Mouse (Mus musculus) lung, embryonic 16.5 days (tissue): ENCODE data around the gene Dhrs13. TPM values are rescaled to one million over a fixed set of nuclear protein-coding genes. Genes with fewer than 3 reads are reported as not detected.

Source experiments
- ATAC-seq: fragments of 200-750 bp; cut with Nextera tagmentation; 2 replicates; pipeline ENCODE4 v1.8.0; 2017; ENCODE audit warnings: low read depth, mild to moderate bottlenecking, moderate library complexity
- H3K27ac ChIP-seq: fragments of 300-500 bp; sonication (generic); 2 replicates; pipeline ENCODE4 v1.5.1; 2014; ENCODE audit warnings: mild to moderate bottlenecking, control low read depth, low read length
- H3K27me3 ChIP-seq: fragments of 300-500 bp; sonication (generic); 2 replicates; pipeline ENCODE4 v1.6.1; 2014; ENCODE audit warnings: low read depth, low read length, mixed read lengths; ENCODE audit not compliant: control insufficient read depth, insufficient read depth
- H3K36me3 ChIP-seq: fragments of 300-500 bp; sonication (generic); 2 replicates; pipeline ENCODE4 v1.6.1; 2014; ENCODE audit warnings: low read length; ENCODE audit not compliant: control insufficient read depth, insufficient read depth
- H3K4me1 ChIP-seq: fragments of 300-500 bp; sonication (generic); replicated peaks from 2 replicates; pipeline ENCODE4 v1.6.1; 2014; ENCODE audit warnings: low read length, mixed read lengths; ENCODE audit not compliant: control insufficient read depth, insufficient read depth
- H3K4me2 ChIP-seq: fragments of 300-500 bp; sonication (generic); 2 replicates; pipeline ENCODE4 v1.6.1; 2014; ENCODE audit warnings: low read depth, low read length, control low read depth
- H3K4me3 ChIP-seq: fragments of 300-500 bp; sonication (generic); 2 replicates; pipeline ENCODE4 v1.5.1; 2014; ENCODE audit warnings: mild to moderate bottlenecking, low read length, control low read depth
- H3K9ac ChIP-seq: fragments of 300-500 bp; sonication (generic); 2 replicates; pipeline ENCODE4 v1.6.1; 2014; ENCODE audit warnings: low read length, control low read depth
- H3K9me3 ChIP-seq: fragments of 300-500 bp; sonication (generic); 2 replicates; pipeline ENCODE4 v1.6.1; 2016; ENCODE audit warnings: low read length; ENCODE audit not compliant: control insufficient read depth
- WGBS: fragments of 180-500 bp; shearing (Covaris S2); extraction: QIAGEN DNeasy Blood & Tissue Kit; methylation state at CpG from one replicate; pipeline ENCODE4 v1.1.7; 2014; 5-methylcytosine and 5-hydroxymethylcytosine counted together
- microRNA counts: library from miRNA; unstranded; fragments of <30 nt; microRNA quantifications from one replicate; lab custom pipeline; 2016
- microRNA-seq: library from miRNA; unstranded; fragments of <30 nt; microRNA quantifications from one replicate; pipeline ENCODE4, GENCODE M21; 2016
- polyA plus RNA-seq: library from polyadenylated mRNA; unstranded; fragments of >200 nt; fragmentation: Nextera tagmentation; extraction: Ambion mirVana; gene quantifications from 2 replicates; pipeline ENCODE4 v1.2.1, GENCODE M21; 2015

Dhrs13 gene
- polyA plus RNA-seq, 1 experiment from 2014 or later = 14.5 TPM

DNA sequence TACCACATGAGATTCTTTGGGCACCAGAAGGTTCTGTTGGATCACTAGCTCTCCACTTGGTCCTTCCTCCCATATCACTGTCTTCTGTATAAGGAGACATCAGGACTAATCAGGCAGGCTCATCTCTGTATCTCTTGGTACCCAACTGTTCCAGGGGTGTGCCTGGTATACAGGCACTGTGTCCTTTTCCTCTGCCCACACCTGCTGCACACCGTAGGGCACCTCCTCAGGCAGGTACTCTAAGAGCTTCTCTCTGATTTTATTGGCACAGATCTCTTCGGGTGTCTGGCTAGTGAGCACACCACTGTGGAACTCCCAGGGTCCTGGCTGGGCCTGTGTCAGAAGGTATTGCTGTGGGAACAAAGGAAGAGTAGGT is 42.2 kb downstream of the Dhrs13 start:
- no peak for ATAC-seq
- WGBS = 86% methylated on average over 2 of the region's 2 CpGs
- Histone ChIP-seq H3K27me3 (no peaks in the 10 kb centered on the region), H3K4me3 (no peak overlapping the region), H3K27ac (no peak overlapping the region), H3K36me3 (peaks cover 21% of the 10 kb centered on the region), H3K4me2 (no peak overlapping the region), H3K9me3 (no peaks in the 10 kb centered on the region), H3K4me1 (0 out of 2 replicates have a peak, but pooled peaks cover 4% of the 10 kb centered on the region), H3K9ac (no peak overlapping the region)

DNA sequence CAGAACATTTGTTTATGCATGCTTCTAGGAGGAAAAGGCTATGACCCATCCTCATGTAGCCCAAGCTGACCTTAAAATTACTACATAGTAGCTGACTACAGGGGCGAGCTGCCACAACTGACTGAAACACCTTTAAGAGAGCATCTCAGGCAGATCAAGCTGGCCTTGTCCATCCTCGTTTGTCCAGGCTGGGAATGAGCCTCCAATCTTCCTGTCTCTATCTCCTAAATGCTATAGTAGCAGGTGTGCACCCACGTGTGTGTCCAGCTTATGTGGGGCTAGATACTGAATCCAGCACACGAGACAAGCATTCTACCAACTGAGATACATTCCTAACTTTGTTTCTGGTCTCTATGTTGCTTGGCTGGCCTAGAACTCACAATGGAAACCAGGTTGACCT is 42.6 kb downstream of the Dhrs13 start:
- peaks cover 21% of the 10 kb centered on the region for H3K36me3 ChIP-seq
- H3K4me2 ChIP-seq = no peak overlapping the region
- ATAC-seq = no peak
- no peak overlapping the region for H3K9ac ChIP-seq
- peaks cover 7% of the 10 kb centered on the region for H3K4me1 ChIP-seq
- no peaks in the 10 kb centered on the region for H3K9me3 ChIP-seq
- H3K27me3 ChIP-seq = no peaks in the 10 kb centered on the region
- H3K27ac ChIP-seq = no peak overlapping the region
- 78% methylated on average over 4 of the region's 4 CpGs for WGBS
- no peak overlapping the region for H3K4me3 ChIP-seq

DNA sequence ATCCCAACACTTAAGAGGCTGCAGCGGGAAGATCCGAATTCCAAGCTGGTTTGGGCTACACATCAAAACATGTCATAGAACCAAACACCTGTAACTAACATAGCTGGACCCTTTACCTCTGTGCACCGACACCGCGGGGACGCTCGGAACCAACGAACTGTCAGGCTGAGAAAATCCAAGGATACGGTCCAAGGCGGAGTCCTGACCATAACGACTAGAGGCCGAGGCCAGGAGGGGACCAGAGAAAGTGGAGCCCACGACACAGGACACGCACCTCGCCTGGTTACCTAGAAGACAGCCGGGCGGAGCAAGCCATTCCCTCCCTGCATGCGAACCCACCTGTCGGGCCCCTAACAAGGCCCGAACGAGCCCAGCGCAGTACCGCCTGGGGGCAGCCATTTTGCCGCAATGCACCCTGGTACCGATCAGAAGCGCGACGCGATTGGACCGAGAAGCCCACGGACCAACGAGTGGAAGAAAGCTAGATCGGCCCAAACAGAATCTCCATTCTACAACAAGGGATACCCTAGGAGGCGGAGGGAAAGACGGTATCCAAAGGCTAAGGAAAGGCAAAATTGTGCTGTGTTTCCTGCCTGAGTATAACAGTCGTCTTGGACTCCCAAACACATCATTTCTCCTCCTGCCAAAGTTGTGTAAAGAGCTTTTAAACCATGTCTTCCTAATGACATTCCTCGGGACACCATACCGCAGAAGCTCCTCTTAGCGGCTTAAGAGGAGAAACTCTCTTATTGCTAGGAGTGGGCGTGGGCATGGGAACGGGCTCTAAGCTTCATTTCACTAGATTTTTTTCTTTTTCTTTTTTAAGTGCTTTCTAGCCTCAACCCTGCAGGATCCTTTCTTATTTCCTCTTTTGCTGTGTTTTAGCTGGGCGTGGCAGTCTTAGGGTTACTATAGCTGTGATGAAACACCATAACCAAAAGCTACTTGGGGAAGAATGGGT is 48.2 kb downstream of the Dhrs13 start, which contains the start of gene Eral1:
Gene Eral1 (minus strand): TSS at position 423 of the 961 bp plus-strand sequence.
- Histone ChIP-seq H3K4me3 (peak within 1 kb of the TSS; percentile 90), H3K4me1 (peaks cover 13% of the 10 kb centered on the region), H3K36me3 (peaks cover 5% of the 10 kb centered on the region; the same call in 1 of the 2 replicates), H3K4me2 (peak within 1 kb of the TSS; percentile 75), H3K9ac (peak within 1 kb of the TSS; percentile 85), H3K9me3 (no peaks in the 10 kb centered on the region), H3K27me3 (no peaks in the 10 kb centered on the region), H3K27ac (peak within 1 kb of the TSS; percentile 51)
- WGBS = under 1% methylated on average over 42 of the region's 42 CpGs
- ATAC-seq = peak; percentile 97

- Histone ChIP-seq H3K4me2 (no peak overlapping the region), H3K27ac (no peak overlapping the region), H3K4me3 (no peak overlapping the region), H3K36me3 (no peaks in the 10 kb centered on the region), H3K4me1 (peaks cover 13% of the 10 kb centered on the region), H3K27me3 (no peaks in the 10 kb centered on the region), H3K9me3 (no peaks in the 10 kb centered on the region), H3K9ac (no peak overlapping the region)
- WGBS = 36% methylated on average over 1 of the region's 1 CpGs
- no peak for ATAC-seq
Observed at GRCm38 (mm10) chr11:78083595-78083994, 51.5 kb downstream of the Dhrs13 start.

DNA sequence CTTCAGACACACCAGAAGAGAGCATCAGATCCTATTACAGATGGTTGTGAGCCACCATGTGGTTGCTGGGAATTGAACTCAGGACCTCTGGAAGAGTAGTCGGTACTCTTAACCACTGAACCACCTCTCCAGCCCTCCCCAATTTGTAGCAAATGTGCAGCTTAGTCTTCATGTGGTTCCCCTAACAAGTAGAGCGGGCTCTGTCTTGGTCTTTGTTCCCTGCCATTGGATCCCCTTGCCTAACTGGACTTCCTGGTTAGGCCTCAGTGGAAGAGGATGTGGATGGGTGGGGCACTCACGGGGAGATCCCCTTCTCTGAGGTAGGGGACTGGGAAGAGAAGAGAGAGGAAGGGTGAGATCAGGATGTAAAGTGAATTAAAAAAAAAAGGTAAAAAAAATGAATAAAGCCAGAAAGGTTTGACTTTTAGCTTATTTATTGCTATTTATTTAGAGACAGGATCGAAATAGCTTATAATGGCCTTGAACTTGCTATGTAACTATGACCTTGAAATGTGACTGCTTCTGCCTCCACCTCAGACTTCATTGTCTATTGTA is 54.9 kb downstream of the Dhrs13 start:
- Histone ChIP-seq H3K4me2 (no peak overlapping the region), H3K27me3 (no peaks in the 10 kb centered on the region), H3K27ac (no peak overlapping the region), H3K4me3 (no peak overlapping the region), H3K36me3 (no peaks in the 10 kb centered on the region), H3K4me1 (no peaks in the 10 kb centered on the region), H3K9ac (no peak overlapping the region), H3K9me3 (no peaks in the 10 kb centered on the region)
- ATAC-seq = no peak
- 64% methylated on average over 4 of the region's 4 CpGs for WGBS

MicroRNAs encoded within 50 kb of the gene (microRNA counts, 519-probe panel; counts per million panel counts)
- microRNA mmu-miR-144 (lab: Ali Mortazavi, UCI) (4,625 counts per million, percentile 92 among the panel's probes with 10 or more counts), microRNA mmu-miR-451 (lab: Ali Mortazavi, UCI) (4,279 counts per million, percentile 86 among the panel's probes with 10 or more counts)

Small RNA genes lying within 50 kb of the gene (microRNA-seq; reads per million reads assigned to microRNA genes)
- 351 reads per million, percentile 64 among the genes with 10 or more reads in this experiment for gene Mir144
- not detected for gene Mir451a
- gene Mir451b = not detected

Other genes starting within 250 kb of the Dhrs13 start
- 1.8 and 2.5 TPM in 2 replicates for gene Gm10277, start 244.5 kb upstream of the Dhrs13 start, polyA plus RNA-seq
- gene Pipox, start 138.2 kb upstream of the Dhrs13 start, polyA plus RNA-seq = 1.1 and 1.7 TPM in 2 replicates
- 0.34 and 0.69 TPM in 2 replicates for gene Sez6, start 101.5 kb upstream of the Dhrs13 start, polyA plus RNA-seq
- 13.8 and 13.9 TPM in 2 replicates for gene Phf12, start 49.5 kb upstream of the Dhrs13 start, polyA plus RNA-seq
- gene Flot2, start 5.7 kb downstream of the Dhrs13 start, polyA plus RNA-seq = 67.6 and 70.0 TPM in 2 replicates
- gene Eral1, start 48.1 kb downstream of the Dhrs13 start, polyA plus RNA-seq = 35.0 and 35.1 TPM in 2 replicates
- gene Fam222b, start 62.4 kb downstream of the Dhrs13 start, polyA plus RNA-seq = 13.6 and 17.1 TPM in 2 replicates
- gene Traf4, start 133.3 kb downstream of the Dhrs13 start, polyA plus RNA-seq = 84.2 and 96.3 TPM in 2 replicates
- gene Nek8, start 144.4 kb downstream of the Dhrs13 start, polyA plus RNA-seq = 20.6 and 22.3 TPM in 2 replicates
- gene Tlcd1, start 144.4 kb downstream of the Dhrs13 start, polyA plus RNA-seq = 24.4 and 25.9 TPM in 2 replicates
- gene Rpl23a, start 151.3 kb downstream of the Dhrs13 start, polyA plus RNA-seq = 1,346 and 1,426 TPM in 2 replicates
- gene Rab34, start 156.2 kb downstream of the Dhrs13 start, polyA plus RNA-seq = 117 and 129 TPM in 2 replicates
- 5.3 and 6.8 TPM in 2 replicates for gene Proca1, start 161.1 kb downstream of the Dhrs13 start, polyA plus RNA-seq
- 81.9 and 84.7 TPM in 2 replicates for gene Sdf2, start 213.5 kb downstream of the Dhrs13 start, polyA plus RNA-seq
- gene Supt6, start 213.7 kb downstream of the Dhrs13 start, polyA plus RNA-seq = 24.6 and 26.2 TPM in 2 replicates
- gene 2610507B11Rik, start 229.5 kb downstream of the Dhrs13 start, polyA plus RNA-seq = 59.5 and 63.5 TPM in 2 replicates